Mouse (Mus musculus) heart, postnatal 10 days (tissue): Measurements from ENCODE around the gene Camta2. TPM values are rescaled to one million over a fixed set of nuclear protein-coding genes. Genes with fewer than 3 reads are reported as not detected.

ENCODE experiments used
- DNase-seq, 2 experiments: peaks; one replicate each; pipeline ENCODE4 v3.0.0; 2021
- intact Hi-C: fragments of 180-260 bp; cut with DNase I; formaldehyde crosslinking; loops from one replicate; pipeline ENCODE4 v1.15.1; 2025
- total RNA-seq, 2 experiments: library from RNA; stranded (reverse); gene quantifications; 2 replicates each; pipeline ENCODE4 v1.2.3; 2021

Gene Camta2
- total RNA-seq, 2 experiments from 2014 or later, result 31.2 to 32.8 TPM

GRCm38 (mm10) chr11:70699051-70699450 is 11.1 kb upstream of the Camta2 start:
- intact Hi-C loops, result no loop called here
- DNase-seq, result no peak

- intact Hi-C loops, result no loop called here
- no peak for DNase-seq
These were observed 9.5 kb upstream of the Camta2 start for GRCm38 (mm10) chr11:70697376-70697775.

GRCm38 (mm10) chr11:70693504-70693903 is 5.6 kb upstream of the Camta2 start:
- no peak for DNase-seq
- intact Hi-C loops, result no loop called here

GRCm38 (mm10) chr11:70689578-70689977 is 1.7 kb upstream of the Camta2 start:
- intact Hi-C loops, result no loop called here
- no peak for DNase-seq

GRCm38 (mm10) chr11:70688372-70688771 is 467 bp upstream of the Camta2 start:
- DNase-seq, result peak in 1 of 2 experiments; percentile 29
- intact Hi-C loops, result no loop called here

- DNase-seq, result peak in 1 of 2 experiments; percentile 51
- intact Hi-C loops, result loop anchor here (2.0 kb wide), 1 partner anchor 16 kb away; no protein-coding TSS in a partner anchor
These were observed 871 bp downstream of the Camta2 start for GRCm38 (mm10) chr11:70686901-70687566.

GRCm38 (mm10) chr11:70683640-70684039 is 4.3 kb downstream of the Camta2 start:
- DNase-seq, result no peak
- intact Hi-C loops, result loop anchor here (2.0 kb wide), 1 partner anchor 71 kb away; no protein-coding TSS in a partner anchor

- intact Hi-C loops, result loop anchor here (2.0 kb wide), 1 partner anchor 73 kb away; no protein-coding TSS in a partner anchor
- peak; percentile 38 to 72 for DNase-seq
These were observed 5.9 kb downstream of the Camta2 start for GRCm38 (mm10) chr11:70681897-70682581.

GRCm38 (mm10) chr11:70681170-70681569 is 6.7 kb downstream of the Camta2 start:
- intact Hi-C loops, result no loop called here
- no peak for DNase-seq

- intact Hi-C loops, result no loop called here
- no peak for DNase-seq
These were observed 8.0 kb downstream of the Camta2 start for GRCm38 (mm10) chr11:70679894-70680293.

GRCm38 (mm10) chr11:70679361-70679760 is 8.5 kb downstream of the Camta2 start:
- no peak for DNase-seq
- intact Hi-C loops, result no loop called here

- no peak for DNase-seq
- intact Hi-C loops, result no loop called here
These were observed 9.3 kb downstream of the Camta2 start for GRCm38 (mm10) chr11:70678576-70678975.

- DNase-seq, result no peak
- intact Hi-C loops, result no loop called here
These were observed 9.8 kb downstream of the Camta2 start for GRCm38 (mm10) chr11:70678092-70678491.

GRCm38 (mm10) chr11:70674501-70674900 is 13.4 kb downstream of the Camta2 start:
- intact Hi-C loops, result no loop called here
- DNase-seq, result no peak

GRCm38 (mm10) chr11:70674014-70674413 is 13.9 kb downstream of the Camta2 start:
- intact Hi-C loops, result no loop called here
- no peak for DNase-seq

GRCm38 (mm10) chr11:70671333-70672047 is 16.4 kb downstream of the Camta2 start:
- no peak for DNase-seq
- intact Hi-C loops, result loop anchor here (2.0 kb wide), 1 partner anchor 15 kb away; no protein-coding TSS in a partner anchor

GRCm38 (mm10) chr11:70670483-70670882 is 17.4 kb downstream of the Camta2 start:
- no peak for DNase-seq
- intact Hi-C loops, result loop anchor here (2.0 kb wide), 1 partner anchor 16 kb away; no protein-coding TSS in a partner anchor

- peak; percentile 83 to 85 for DNase-seq
- intact Hi-C loops, result loop anchor here (1.0 to 2.0 kb wide), 2 partner anchors 17 to 31 kb away; partner anchors contain the start of genes Inca1 and Kif1c
These were observed 18.1 kb downstream of the Camta2 start for GRCm38 (mm10) chr11:70669582-70670345.

- DNase-seq, result peak; percentile 98 to 99
- intact Hi-C loops, result loop anchor here (1.0 kb wide), 1 partner anchor 31 kb away; the partner anchor contains the start of genes Inca1 and Kif1c
These were observed 19.0 kb downstream of the Camta2 start, which contains the start of gene Spag7 for GRCm38 (mm10) chr11:70668771-70669505. Spag7 (minus strand) TSS chr11:70669416.
